Mouse (Mus musculus) adrenal gland, postnatal 0 days (tissue): Measurements from ENCODE around the gene Gm21874. TPM values are rescaled to one million over a fixed set of nuclear protein-coding genes. Genes with fewer than 3 reads are reported as not detected.

Source experiments
- polyA plus RNA-seq: library from polyadenylated mRNA; unstranded; fragments of >200 nt; fragmentation: Nextera tagmentation; extraction: Ambion mirVana; gene quantifications from 2 replicates; pipeline ENCODE4 v1.2.1, GENCODE M21; 2015

The Gm21874 gene
- not detected in 2 replicates for polyA plus RNA-seq

DNA sequence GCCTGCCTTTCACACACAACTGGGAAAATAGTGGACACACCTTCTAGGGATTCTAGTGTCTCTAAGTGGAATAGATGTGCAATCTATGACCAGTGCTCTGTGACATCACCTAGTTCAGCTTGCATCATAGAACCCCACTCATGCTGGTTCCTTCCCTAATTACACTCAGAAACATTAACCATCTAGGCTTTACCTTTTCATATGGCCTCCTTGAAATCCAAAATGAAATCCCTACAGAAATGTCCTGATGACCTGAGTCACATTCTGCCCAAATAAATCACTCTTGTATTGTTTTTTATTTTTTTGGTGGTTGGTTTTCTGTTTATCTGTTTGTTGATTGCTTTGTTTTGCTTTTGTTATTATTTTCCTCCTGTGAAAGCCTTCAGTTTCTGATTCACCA lies at the start of gene Gm21874:
Gene Gm21874 (minus strand): TSS at position 101 of the 400 bp plus-strand sequence.

Other genes starting within 250 kb of the Gm21874 start
- gene Gm21721, start 214.0 kb downstream of the Gm21874 start, polyA plus RNA-seq: not detected in 2 replicates
- gene Gm21812, start 69.0 kb downstream of the Gm21874 start, polyA plus RNA-seq: not detected in 2 replicates